Mouse (Mus musculus): ENCODE measurements around the gene Rab8a.

The Rab8a gene

GRCm38 (mm10) chr8:72146556-72146955 is 14.4 kb upstream of the Rab8a start:
- no peak for DNase-seq (ENCODE audit: low spot score)

- DNase-seq (ENCODE audit: low spot score): no peak
Observed at GRCm38 (mm10) chr8:72147266-72147665, 13.7 kb upstream of the Rab8a start.

- no peak for DNase-seq (ENCODE audit: low spot score)
Observed at GRCm38 (mm10) chr8:72149056-72149455, 11.9 kb upstream of the Rab8a start.

GRCm38 (mm10) chr8:72151418-72152078 is 9.5 kb upstream of the Rab8a start:
- no peak for DNase-seq (ENCODE audit: low spot score)

- DNase-seq (ENCODE audit: low spot score): no peak
Observed at GRCm38 (mm10) chr8:72153382-72153781, 7.6 kb upstream of the Rab8a start.

- DNase-seq (ENCODE audit: low spot score): no peak
Observed at GRCm38 (mm10) chr8:72158096-72158495, 2.9 kb upstream of the Rab8a start.

- no peak for DNase-seq (ENCODE audit: low spot score)
Observed at GRCm38 (mm10) chr8:72158726-72159125, 2.3 kb upstream of the Rab8a start.

- DNase-seq (ENCODE audit: low spot score): no peak
Observed at GRCm38 (mm10) chr8:72160007-72160406, 993 bp upstream of the Rab8a start.

GRCm38 (mm10) chr8:72162821-72163220 is 1.8 kb downstream of the Rab8a start:
- DNase-seq (ENCODE audit: low spot score): no peak

- DNase-seq (ENCODE audit: low spot score): no peak
Observed at GRCm38 (mm10) chr8:72169098-72169668, 8.2 kb downstream of the Rab8a start.

GRCm38 (mm10) chr8:72169681-72170249 is 8.8 kb downstream of the Rab8a start:
- DNase-seq (ENCODE audit: low spot score): no peak

GRCm38 (mm10) chr8:72177346-72177925 is 16.4 kb downstream of the Rab8a start:
- DNase-seq (ENCODE audit: low spot score): peak; percentile 83

- DNase-seq (ENCODE audit: low spot score): no peak
Observed at GRCm38 (mm10) chr8:72183554-72184202, 22.7 kb downstream of the Rab8a start.

- DNase-seq (ENCODE audit: low spot score): no peak
Observed at GRCm38 (mm10) chr8:72187793-72188331, 26.9 kb downstream of the Rab8a start.

- no peak for DNase-seq (ENCODE audit: low spot score)
Observed at GRCm38 (mm10) chr8:72189417-72190214, 28.6 kb downstream of the Rab8a start, which contains the start of gene Hsh2d. Gene Hsh2d (plus strand): TSS chr8:72189638.

GRCm38 (mm10) chr8:72190215-72190539 is 29.2 kb downstream of the Rab8a start:
- no peak for DNase-seq (ENCODE audit: low spot score)

GRCm38 (mm10) chr8:72192065-72192464 is 31.1 kb downstream of the Rab8a start:
- no peak for DNase-seq (ENCODE audit: low spot score)

GRCm38 (mm10) chr8:72197997-72198396 is 37.0 kb downstream of the Rab8a start:
- DNase-seq (ENCODE audit: low spot score): no peak

- DNase-seq (ENCODE audit: low spot score): no peak
Observed at GRCm38 (mm10) chr8:72208582-72208981, 47.6 kb downstream of the Rab8a start.

GRCm38 (mm10) chr8:72210222-72210621 is 49.2 kb downstream of the Rab8a start:
- DNase-seq (ENCODE audit: low spot score): no peak

- no peak for DNase-seq (ENCODE audit: low spot score)
Observed at GRCm38 (mm10) chr8:72210710-72211109, 49.7 kb downstream of the Rab8a start.

- DNase-seq (ENCODE audit: low spot score): no peak
Observed at GRCm38 (mm10) chr8:72211846-72212245, 50.8 kb downstream of the Rab8a start.

All from MN1 (cell line).